In the genomic region with DNA sequence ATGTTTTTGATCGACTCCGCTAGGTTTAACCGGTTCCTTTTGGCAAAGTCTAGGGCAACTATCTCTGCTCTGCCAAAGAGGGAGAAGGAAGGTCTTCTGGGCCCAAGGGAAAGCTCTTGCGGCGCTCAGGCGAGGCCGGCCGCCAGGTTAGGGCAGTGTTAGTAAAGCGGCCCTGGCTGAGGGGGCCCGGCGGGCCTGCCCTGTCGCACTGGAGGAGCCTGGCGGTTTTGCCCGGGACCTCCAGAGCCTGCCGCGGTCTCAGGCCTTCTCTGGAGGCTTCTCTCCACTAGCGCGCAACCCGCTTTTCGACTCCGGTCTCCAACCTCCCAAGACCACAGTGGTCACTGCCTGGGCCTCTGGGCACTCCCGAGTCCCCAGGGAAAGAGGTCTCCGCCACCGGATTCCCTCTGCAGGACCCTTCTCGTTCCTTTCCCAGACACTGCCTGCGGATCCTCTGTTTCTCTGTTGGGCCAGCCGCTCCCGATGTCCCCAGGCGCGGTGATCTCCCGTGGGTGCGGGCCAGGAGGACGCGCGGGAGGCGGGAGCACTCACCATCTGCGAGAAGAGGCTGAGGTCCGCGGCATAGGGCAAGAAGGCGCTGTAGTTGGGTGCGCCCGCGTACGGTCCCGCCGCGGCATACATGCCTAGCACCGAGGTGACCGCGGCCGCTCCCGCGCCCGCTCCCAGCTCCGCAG, we compare ENCODE assay signal across 10 mouse cellular contexts. TPM values are rescaled to one million over a fixed set of nuclear protein-coding genes. Genes with fewer than 3 reads are reported as not detected.
DNase-seq lines count a peak whose midpoint lies in the region; TF ChIP-seq lines count a peak whose summit lies in the region.
"Had no signal": no experiment of that assay in that cellular context is flagged by ENCODE, and none has a peak within 500 bp of the region (broad histone marks: within the 10 kb centered on the region; RNA-seq: fewer than 3 reads in every experiment).

No protein-coding gene starts in this region.

- peak; percentile 22 for DNase-seq in gastrocnemius, adult 2 months
- DNase-seq in gastrocnemius, adult 8-10 months (ENCODE audit: low spot score in 2 of 2): no peak
- DNase-seq in embryo, embryonic 10 days (ENCODE audit: low spot score): peak; percentile 59
- DNase-seq in heart, postnatal 36 days: peak; percentile 15 to 36
- DNase-seq in lung, postnatal 36 days: peak; percentile 7
- no peak for DNase-seq in spleen, postnatal 10 days (ENCODE audit: low spot score in 2 of 2)
- DNase-seq in cerebellum, adult 2 months: no peak
- DNase-seq in c-Kit-positive CD71-positive TER-119-positive erythroid progenitor cells, embryonic 14.5 days (ENCODE audit: low spot score): no peak

- no peak for TF ChIP-seq POLR2A in cerebellum, adult 2 months (IDR thresholded peaks at IDR 0.05; ENCODE audit: borderline replicate concordance, insufficient read depth, low read length)

- no peak overlapping the region for H3K27ac ChIP-seq in gastrocnemius, adult 2 months
- no peak overlapping the region for H3K27ac ChIP-seq in cerebellum, adult 2 months (ENCODE audit: insufficient read depth, low read length)

- H3K27me3 ChIP-seq in cerebellum, adult 2 months (ENCODE audit: control insufficient read depth, insufficient read depth, low read length): peaks cover 8% of the 10 kb centered on the region; the same call in 1 of the 2 replicates

- H3K4me3 ChIP-seq in gastrocnemius, adult 2 months: peak overlapping the region; percentile 64
- no peak overlapping the region for H3K4me3 ChIP-seq in cerebellum, adult 2 months (replicated peaks; ENCODE audit: insufficient read depth, low read depth, low read length)

- TF ChIP-seq CTCF in gastrocnemius, adult 2 months (IDR thresholded peaks at IDR 0.05): no peak
- TF ChIP-seq CTCF in cerebellum, adult 2 months (IDR thresholded peaks at IDR 0.05; ENCODE audit: borderline replicate concordance, insufficient read depth, low read depth, low read length): no peak

- intact Hi-C loops in gastrocnemius, adult 2 months (cut with DNase I): no loop called here
- intact Hi-C loops in heart, postnatal 36 days (cut with DNase I): loop anchor here (2.0 kb wide), 1 partner anchor 666 kb away; the partner anchor contains the start of gene Irx2

- no peaks in the 10 kb centered on the region; the same call in 1 of the 2 replicates for H3K4me1 ChIP-seq in cerebellum, adult 2 months (ENCODE audit: control insufficient read depth, insufficient read depth, low read length)

- WGBS in cerebellum, adult 2 months: 1% methylated on average over 54 of the region's 55 CpGs

RNA-seq across cellular contexts. Expression of gene Irx1, which starts 0.7 kb away (rescaled TPM):
- total RNA-seq in gastrocnemius, adult 2 months (2021): not detected
- not detected for total RNA-seq in gastrocnemius, adult 8-10 months (2022)
- 1 to 10 TPM; 5.0 to 8.9 TPM for total RNA-seq in heart, postnatal 36 days (2021)
- polyA plus RNA-seq in cerebellum, adult 2 months (2012; rRNA removed): 21.2 and 22.4 TPM in 2 replicates
- total RNA-seq: gastrocnemius, postnatal 4 days had no signal
- polyA plus RNA-seq: small intestine, adult 2 months had no signal

Comparison
In these comparisons a context has a peak if more than half of its experiments do, and no peak if none do; other contexts are left out.
1. DNase-seq: peak in gastrocnemius, adult 2 months (single experiment), embryo, embryonic 10 days (single experiment), heart, postnatal 36 days (2 of 2) and lung, postnatal 36 days (single experiment); none in gastrocnemius, adult 8-10 months (0 of 2), spleen, postnatal 10 days (0 of 2), cerebellum, adult 2 months (0 of 2) and c-Kit-positive CD71-positive TER-119-positive erythroid progenitor cells, embryonic 14.5 days (single experiment).
2. RNA of gene Irx1, which starts 0.7 kb away (total RNA-seq): 5.0 to 8.9 TPM in heart, postnatal 36 days; not detected in gastrocnemius, adult 8-10 months and not detected in gastrocnemius, adult 2 months; every median in the first group is over 4 times any median in the second.